Mouse (Mus musculus): Measurements from ENCODE around the gene Mrpl34.

Gene Mrpl34

GRCm38 (mm10) chr8:71469411-71469810, 4.7 kb downstream of the Mrpl34 start:
- no peak for DNase-seq (ENCODE audit: low read depth, low spot score)

- no peak for DNase-seq (ENCODE audit: low read depth, low spot score)
Measured at GRCm38 (mm10) chr8:71470146-71470912, 5.6 kb downstream of the Mrpl34 start.

DNA sequence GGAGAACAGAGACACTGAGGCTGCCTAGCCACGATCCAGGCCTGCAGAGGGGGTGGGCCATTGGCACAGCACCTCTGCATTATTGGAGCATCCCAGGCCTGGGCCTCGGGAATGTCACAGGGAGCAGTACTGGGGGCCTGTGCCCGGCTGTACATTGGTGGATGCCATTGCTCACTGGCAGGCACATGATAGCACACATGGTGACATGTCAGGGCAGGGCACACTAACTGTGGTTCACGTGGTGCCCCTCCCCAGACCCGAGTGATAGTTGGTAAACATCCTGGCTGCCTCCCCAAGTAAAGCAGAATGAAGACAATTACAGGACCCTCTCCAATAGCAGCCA, 6.1 kb downstream of the Mrpl34 start:
- DNase-seq (ENCODE audit: low read depth, low spot score) = no peak

GRCm38 (mm10) chr8:71471861-71472260, 7.1 kb downstream of the Mrpl34 start:
- DNase-seq (ENCODE audit: low read depth, low spot score) = no peak

GRCm38 (mm10) chr8:71472601-71473386, 8.0 kb downstream of the Mrpl34 start:
- DNase-seq (ENCODE audit: low read depth, low spot score) = no peak

- no peak for DNase-seq (ENCODE audit: low read depth, low spot score)
Measured at GRCm38 (mm10) chr8:71474344-71474743, 9.6 kb downstream of the Mrpl34 start.

- no peak for DNase-seq (ENCODE audit: low read depth, low spot score)
Measured at GRCm38 (mm10) chr8:71474785-71475701, 10.3 kb downstream of the Mrpl34 start.

GRCm38 (mm10) chr8:71475702-71476075, 10.9 kb downstream of the Mrpl34 start:
- DNase-seq (ENCODE audit: low read depth, low spot score) = no peak

GRCm38 (mm10) chr8:71476099-71476940, 11.6 kb downstream of the Mrpl34 start:
- no peak for DNase-seq (ENCODE audit: low read depth, low spot score)

- DNase-seq (ENCODE audit: low read depth, low spot score) = no peak
Measured at GRCm38 (mm10) chr8:71477196-71477845, 12.6 kb downstream of the Mrpl34 start.

DNA sequence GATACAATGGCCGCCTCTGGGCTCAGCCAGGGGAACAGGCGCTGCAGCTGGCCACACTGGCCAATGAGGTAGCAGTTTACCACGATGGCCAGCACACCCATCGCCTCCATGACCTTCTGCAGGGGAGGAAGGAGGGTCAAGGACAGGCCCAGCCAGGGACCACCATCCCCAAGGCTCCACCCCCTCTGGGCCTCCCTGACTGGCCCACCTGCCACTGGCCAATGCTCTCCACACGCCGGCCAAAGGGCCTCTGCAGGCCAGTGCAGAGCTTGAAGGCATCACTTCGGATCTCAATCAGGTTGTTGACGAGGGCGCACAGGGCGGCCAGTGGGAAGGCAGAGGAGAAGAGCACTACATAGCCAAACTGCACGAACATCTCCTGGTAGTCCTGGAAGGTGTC, 14.2 kb downstream of the Mrpl34 start:
- no peak for DNase-seq (ENCODE audit: low read depth, low spot score)

DNA sequence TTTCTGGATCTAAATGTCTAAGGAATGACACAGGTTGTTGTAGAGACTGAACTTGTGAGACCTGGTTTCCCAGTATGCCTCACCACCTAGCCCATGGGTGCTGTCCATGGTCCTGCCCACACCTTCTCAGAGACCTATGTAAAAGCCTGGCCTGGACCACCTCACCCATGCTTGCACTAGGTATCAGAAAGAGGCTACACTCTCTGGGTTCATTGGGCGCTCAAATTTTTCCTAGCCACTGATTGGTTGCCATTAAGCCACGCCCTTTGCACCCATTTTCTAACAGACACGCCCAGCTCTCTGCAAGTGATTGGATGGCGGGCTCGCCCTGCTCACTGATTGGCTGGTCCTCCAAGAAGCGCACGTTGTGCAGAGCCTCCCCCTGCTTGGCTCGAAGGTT, 19.2 kb downstream of the Mrpl34 start:
- no peak for DNase-seq (ENCODE audit: low read depth, low spot score)

- DNase-seq (ENCODE audit: low read depth, low spot score) = no peak
Measured at GRCm38 (mm10) chr8:71484736-71485135, 20.0 kb downstream of the Mrpl34 start.

DNA sequence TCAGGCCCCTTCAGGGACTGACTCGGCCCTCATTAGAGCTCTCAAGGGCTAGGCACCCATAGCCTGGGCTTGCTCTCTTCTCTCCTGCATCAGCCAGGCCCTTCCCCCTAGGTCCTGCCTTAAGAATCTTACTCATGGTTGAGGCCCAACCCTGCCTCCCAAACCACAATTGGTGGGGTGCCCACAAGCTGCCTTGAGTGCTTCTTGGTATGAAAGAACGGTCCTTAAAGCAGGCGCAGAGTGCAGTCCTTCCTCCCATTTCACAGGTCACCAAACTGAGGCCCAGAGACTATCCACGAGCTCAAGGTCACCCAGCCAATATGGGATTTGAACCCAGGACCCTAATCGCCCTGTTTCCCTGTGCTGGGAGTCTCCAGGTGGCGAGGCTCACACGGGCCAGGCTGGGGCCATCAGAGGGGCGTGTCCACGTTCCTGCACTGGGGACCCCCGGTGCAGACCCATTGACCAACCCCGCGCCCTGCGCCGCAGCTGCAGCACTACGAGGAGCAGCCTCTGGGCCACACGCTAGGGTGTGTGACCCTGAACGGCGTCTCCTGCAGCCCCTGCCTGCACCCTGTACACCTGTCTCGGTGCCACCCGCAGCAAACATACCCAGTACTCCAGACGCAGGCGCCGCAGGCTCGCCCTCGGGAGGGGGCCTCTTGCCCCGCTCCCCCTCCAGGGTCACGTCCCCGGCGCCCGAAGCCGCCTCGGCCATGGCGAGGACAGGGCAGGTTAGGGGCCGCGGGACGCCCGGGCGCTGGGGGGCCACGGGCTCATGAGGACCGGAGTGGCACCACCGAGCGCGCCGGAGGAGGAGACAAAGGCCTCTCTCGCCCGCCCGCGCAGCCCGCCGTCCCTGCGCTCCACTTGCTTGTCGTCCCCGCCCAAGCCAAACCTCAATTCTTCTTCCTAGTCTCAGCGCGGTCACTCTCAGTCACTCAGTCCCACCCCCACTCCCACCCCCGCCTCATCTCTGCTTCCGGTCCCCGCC, 20.7 kb downstream of the Mrpl34 start, which contains the start of gene Ano8:
Gene Ano8 (minus strand): TSS at position 822 of the 994 bp plus-strand sequence.
- no peak for DNase-seq (ENCODE audit: low read depth, low spot score)

GRCm38 (mm10) chr8:71486136-71486529, 21.4 kb downstream of the Mrpl34 start:
- no peak for DNase-seq (ENCODE audit: low read depth, low spot score)

DNA sequence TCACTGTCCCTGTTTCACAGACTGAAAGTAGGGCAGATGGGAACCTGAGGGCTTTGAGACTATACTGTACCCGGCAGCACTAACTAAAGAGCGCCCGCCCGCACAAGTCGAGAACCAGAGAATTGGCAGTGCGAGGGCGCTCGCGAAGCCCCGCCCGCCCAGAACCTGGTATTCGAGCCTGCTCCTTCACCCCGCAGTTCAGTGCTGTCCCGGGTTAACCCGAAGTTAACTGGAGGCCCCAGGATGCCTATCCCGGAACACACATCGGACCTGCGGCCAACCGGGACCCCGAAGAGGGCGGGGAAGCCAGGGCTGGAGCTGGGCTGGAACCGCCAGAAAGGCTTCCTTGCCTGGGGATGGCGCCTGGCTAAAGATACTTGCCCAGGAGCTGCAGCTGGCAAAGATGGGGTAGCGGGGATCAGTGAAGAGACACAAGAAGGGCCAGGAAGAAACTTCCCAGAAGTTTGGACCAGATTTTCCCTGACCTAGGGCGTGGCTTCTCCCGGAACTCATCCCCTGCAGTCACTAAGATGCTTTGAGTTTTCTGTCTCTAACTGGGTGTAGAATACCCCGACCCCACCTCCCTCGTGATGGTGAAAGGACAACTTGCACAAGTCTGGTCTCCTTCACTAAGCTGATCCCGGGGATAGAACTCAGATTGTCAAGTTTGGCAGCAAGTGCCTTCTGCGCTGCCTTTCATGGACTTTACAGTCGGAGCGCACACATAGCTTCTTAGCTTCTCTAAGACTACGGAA, 23.1 kb downstream of the Mrpl34 start, which contains the start of gene Gtpbp3:
Gene Gtpbp3 (plus strand): TSS at position 413 of the 755 bp plus-strand sequence.
- peak; percentile 70 for DNase-seq (ENCODE audit: low read depth, low spot score)

GRCm38 (mm10) chr8:71488454-71488853, 23.7 kb downstream of the Mrpl34 start:
- peak; percentile 94 for DNase-seq (ENCODE audit: low read depth, low spot score)

GRCm38 (mm10) chr8:71495039-71495438, 30.3 kb downstream of the Mrpl34 start:
- DNase-seq (ENCODE audit: low read depth, low spot score) = peak; percentile 77
